Mouse (Mus musculus) brain, adult 2 months (tissue): ENCODE results near the gene Mgat4b.
A peak's percentile ranks its signal among the peaks of the same experiment; 100 is the strongest.
"Not testable (repeated sequence)": the region's sequence is repeated elsewhere in the genome, so short reads cannot be mapped to it uniquely, and the experiment has no call there.

Source experiments
- DNase-seq: peaks from one replicate; pipeline ENCODE4 v3.0.0; 2011; ENCODE audit warnings: low read depth, low spot score

The Mgat4b gene

GRCm38 (mm10) chr11:50210505-50211151 is at the start of gene Mgat4b, which contains the start of gene Sqstm1:
TSS of gene Mgat4b (plus strand) at chr11:50210890.
TSS of gene Sqstm1 (minus strand) at chr11:50210827.
- DNase-seq, result peak; percentile 82

- peak; percentile 78 for DNase-seq
Observed at GRCm38 (mm10) chr11:50161578-50162304, 48.9 kb upstream of the Mgat4b start.

GRCm38 (mm10) chr11:50162338-50163050 is 48.2 kb upstream of the Mgat4b start:
- no peak for DNase-seq

GRCm38 (mm10) chr11:50168352-50168751 is 42.3 kb upstream of the Mgat4b start:
- no peak for DNase-seq

DNA sequence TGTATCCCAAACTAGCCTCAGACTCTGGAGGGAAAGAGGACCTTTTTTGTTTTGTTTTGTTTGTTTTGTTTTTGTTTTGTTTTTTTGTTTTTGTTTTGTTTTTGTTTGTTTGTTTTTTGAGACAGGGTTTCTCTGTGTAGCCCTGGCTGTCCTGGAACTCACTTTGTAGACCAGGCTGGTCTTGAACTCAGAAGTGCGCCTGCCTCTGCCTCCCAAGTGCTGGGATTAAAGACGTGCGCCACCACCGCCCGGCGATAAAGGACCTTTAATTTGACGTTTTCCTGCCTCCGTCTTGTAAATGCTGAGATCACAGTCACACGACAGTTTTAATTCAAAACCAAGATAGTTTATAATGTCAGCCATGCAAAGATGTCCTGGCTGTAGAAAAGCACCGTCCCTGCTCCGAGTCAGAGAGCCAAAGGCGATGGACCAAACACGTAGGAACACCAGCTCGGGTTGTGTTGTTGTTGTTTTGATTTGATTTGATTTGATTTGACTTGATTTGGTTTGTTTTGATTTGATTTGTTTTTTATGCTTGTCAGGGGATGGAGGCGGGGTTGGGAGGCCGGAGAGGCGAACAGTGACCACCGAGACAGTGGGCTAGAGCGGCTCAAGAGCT is 36.5 kb upstream of the Mgat4b start, which contains the start of gene Mrnip:
TSS of gene Mrnip (plus strand) at position 334 of the 619 bp plus-strand sequence.
- DNase-seq, result not testable (repeated sequence)

DNA sequence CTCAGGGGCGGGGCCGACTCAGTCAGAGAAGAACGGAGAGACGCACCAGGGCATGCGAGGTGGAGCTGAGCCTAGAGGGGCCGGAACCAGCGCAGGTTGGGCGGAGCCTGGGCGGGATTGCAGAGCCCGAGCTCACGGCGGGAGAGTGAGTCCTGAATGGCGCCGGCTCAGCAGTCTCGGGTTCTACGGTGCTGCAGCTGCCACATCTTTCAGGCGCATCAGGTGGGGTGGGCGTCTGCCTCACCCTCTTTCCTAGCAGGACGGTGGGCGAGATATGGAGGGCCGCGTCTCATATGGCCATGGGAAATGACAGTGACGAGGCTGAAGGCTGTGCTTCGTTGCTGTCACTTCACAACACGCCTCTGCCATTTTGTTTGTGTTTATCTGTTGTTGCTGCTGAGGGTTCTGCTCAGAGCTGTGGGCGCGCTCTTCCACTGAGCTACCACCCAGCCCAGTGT is 35.9 kb upstream of the Mgat4b start:
- DNase-seq, result peak; percentile 99

GRCm38 (mm10) chr11:50176351-50176750 is 34.3 kb upstream of the Mgat4b start:
- DNase-seq, result no peak

GRCm38 (mm10) chr11:50177111-50177510 is 33.6 kb upstream of the Mgat4b start:
- DNase-seq, result peak; percentile 81

DNA sequence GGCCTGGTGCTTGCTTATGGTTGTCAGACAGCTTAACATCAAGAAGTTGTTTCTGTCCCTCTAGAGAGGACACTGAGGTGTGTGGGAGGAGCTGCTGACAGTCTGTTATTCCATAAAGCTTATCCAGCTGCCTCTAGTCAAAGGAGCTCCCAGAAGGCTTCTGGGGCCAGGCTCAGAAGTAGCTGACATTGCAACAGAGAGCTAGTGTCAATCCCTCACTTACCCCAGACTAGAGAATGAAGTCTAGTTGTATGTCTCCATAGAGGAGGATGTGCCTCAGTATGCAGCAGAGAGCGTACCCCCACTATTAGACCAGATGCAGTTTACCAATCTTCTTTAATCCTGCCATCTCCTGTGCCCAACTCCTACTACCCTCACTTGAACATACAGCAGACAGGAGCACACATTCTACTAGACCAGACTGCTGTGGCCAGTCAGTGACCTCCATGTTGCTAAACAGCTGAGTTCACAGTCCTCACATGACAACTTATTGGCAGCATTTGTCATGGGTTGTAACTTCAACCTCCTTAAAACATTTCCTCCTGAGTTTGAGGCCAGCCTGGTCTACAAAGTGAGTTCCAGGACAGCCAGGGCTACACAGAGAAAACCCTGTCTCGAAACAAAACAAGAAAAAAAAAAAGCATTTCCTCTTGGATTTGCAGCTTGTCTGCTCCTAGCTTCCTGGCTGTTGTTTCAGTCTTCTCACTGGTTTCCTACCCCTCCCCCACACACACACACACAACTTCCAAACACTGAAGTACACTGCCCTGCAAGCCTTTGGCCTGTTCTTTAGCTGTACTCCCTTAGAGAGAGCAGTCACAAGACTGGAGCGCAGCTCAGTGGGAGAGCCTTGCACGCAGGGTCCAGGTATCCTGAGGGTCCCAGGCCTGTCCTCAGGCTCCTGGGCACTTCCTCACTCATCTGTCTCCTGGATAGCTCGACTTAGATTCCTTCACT is 31.9 kb upstream of the Mgat4b start:
- no peak for DNase-seq

DNA sequence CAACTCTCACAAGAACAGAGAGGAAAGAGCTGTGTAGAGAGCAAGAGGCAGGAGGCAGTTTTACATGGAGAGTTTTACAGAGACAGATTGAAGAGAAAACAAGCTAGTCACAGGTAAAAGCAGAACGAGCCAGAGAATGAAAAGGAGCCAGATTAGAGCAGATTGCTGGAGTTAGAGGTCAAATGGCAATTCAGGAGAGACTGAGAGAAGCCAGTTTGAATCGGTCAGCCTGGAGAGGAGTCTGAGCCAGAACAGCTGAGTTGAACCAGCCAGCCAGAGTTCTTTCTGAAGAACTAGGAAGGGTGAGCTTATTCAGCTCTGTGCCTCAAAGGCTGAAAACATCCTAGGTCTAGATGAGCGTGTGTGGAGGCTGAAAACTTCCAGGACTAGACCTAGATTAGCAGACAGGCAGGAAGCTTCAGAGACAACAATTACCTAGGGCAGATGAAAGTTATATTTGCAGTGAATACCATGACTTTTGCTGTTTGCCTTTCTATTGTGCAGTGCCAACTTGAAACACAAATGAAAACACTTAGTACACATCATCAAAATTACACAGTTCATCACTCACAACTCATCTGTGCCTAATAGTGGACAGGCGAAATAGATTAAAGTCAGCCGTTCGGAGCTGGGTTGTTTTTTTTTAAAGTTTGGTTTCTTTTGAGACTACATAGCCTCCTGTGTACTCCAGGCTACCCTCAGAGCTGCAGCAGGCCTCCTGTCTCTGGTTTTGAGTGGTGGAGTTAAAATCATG is 30.0 kb upstream of the Mgat4b start:
- DNase-seq, result no peak

- no peak for DNase-seq
Observed at GRCm38 (mm10) chr11:50182702-50183101, 28.0 kb upstream of the Mgat4b start.

DNA sequence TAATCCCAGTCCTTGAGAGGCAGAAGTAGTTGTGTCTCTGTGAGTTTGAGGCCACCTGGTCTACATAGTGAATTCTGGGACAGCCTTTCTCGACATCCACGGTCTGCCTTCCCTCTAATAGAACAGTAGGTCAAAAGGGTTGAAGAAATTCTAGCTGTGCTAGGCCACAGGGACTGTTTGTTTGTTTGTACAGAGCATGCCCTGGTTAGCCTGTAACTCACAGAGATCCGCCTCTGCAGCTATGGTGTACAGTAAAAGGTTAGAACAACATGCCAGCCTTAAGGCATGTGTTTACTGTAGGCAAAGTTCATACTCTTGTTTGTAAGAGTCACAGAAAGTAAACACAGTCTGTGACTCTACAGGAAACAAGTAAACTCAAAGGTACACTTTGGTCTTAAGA is 25.9 kb upstream of the Mgat4b start:
- no peak for DNase-seq

GRCm38 (mm10) chr11:50188682-50189081 is 22.0 kb upstream of the Mgat4b start:
- DNase-seq, result no peak

GRCm38 (mm10) chr11:50190362-50190761 is 20.3 kb upstream of the Mgat4b start:
- DNase-seq, result no peak

- no peak for DNase-seq
Observed at GRCm38 (mm10) chr11:50192278-50192677, 18.4 kb upstream of the Mgat4b start.

DNA sequence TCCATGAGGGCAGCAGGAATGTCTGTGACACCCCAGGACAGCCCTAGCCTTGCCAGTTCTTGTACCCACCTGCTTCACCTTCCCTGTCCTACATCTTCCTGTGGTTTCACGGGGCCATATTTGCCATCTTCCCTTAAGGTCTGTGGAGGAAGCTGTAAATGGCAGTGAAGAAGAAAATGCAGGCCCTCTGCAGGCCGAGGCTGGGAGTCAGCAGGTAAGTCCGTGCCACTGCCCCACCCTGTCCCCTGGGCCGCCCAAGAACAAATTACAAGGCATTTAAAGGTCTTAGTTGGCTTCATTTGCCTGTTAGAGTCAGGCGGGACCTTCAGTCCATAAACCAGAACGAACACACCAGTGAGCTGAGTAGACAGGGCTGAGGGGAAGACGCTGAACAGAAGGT is 16.6 kb upstream of the Mgat4b start:
- no peak for DNase-seq

DNA sequence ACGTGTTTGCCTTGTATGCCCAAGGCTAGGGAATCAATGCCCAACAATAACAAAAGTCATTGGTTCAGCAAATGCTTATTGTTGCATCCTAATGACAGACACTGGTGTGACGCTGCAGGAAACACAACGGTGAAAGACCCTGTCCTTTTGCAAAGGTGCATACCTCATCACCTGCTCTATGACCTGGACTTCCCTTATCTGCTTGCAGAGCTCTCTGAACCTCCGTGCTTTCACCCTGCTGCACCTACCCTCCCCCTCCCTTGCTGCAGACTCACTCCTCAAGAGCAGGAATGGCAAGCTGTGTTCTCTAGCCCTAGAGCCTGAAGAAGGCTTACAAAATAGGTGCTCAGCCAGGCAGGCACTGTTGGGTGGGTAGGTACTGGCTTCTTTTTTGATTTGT is 15.9 kb upstream of the Mgat4b start:
- DNase-seq, result no peak

DNA sequence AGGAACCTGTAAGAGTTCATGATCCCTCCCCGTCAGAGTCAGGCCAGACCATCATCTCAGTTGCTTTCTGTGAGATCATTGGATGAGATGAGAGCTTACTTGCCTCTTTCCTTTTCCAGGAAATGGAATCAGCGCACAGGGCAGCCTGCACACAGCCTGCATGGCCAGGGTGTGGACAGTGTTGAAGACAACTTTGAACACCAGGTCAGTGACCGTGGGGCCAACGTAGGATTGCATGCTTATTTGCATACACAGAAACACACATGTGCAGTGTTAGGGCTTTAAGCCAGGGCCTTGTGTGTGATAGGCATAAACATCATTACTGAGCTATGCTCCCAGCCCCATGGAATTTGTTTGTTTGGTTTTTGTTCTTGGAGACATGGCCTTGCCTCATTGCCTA is 13.2 kb upstream of the Mgat4b start:
- DNase-seq, result no peak

DNA sequence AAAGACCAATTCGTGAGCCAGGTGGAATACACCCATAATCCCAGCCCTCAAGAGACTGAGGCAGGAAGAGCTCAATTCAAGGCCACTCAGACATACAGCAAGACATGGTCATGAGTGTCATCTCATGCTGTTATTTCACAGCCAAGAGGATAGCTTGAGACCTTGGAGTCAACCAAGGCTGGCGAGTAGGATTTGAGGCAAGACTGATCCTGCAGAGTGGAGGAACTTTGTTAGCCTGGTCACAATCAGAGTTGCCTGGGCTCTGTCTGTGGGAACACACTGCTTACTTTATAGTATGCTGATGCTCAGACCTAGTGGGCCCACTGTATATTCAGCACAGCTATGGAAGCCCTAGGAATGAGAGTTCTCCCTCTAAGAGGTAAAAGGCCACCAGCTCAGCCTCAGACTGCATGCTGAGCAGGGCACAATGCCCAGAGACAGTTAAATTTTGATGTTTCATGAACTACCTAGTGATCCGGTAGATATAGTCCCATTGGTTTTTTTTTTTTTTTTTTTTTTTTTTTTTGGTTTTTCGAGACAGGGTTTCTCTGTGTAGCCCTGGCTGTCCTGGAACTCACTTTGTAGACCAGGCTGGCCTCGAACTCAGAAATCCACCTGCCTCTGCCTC is 12.4 kb upstream of the Mgat4b start:
- DNase-seq, result no peak

GRCm38 (mm10) chr11:50198916-50199315 is 11.8 kb upstream of the Mgat4b start:
- DNase-seq, result no peak
